Mouse (Mus musculus) CH12.LX (cell line): ENCODE measurements at regions not wholly inside any gene's neighbourhood (a gene's known extent, or its start where the extent isn't known, plus 50 kb on each side); places are given as distances from the start of the nearest gene placed in this dataset.

Experiments used
- DNase-seq: peaks from one replicate; pipeline ENCODE4 v3.0.0-alpha.2; 2013; ENCODE audit errors: extremely low read depth
- H3K27ac ChIP-seq: 2 replicates; pipeline ENCODE4 v1.5.1; 2012; ENCODE audit warnings: low read depth, mild to moderate bottlenecking, control low read depth, moderate library complexity; ENCODE audit not compliant: insufficient read depth
- H3K27me3 ChIP-seq: replicated peaks from 2 replicates; pipeline ENCODE3; 2012; ENCODE audit warnings: inconsistent platforms
- H3K36me3 ChIP-seq, 2 experiments: replicated peaks in 1 of 2; 2 replicates each; pipeline versions ENCODE3 to v1.6.1; 2012; ENCODE audit warnings: inconsistent platforms in 1 of 2, low read length in 1 of 2, mild to moderate bottlenecking in 1 of 2, mixed read lengths in 1 of 2, moderate library complexity in 1 of 2; ENCODE audit not compliant: control insufficient read depth in 1 of 2, insufficient read depth in 1 of 2
- H3K4me1 ChIP-seq, 2 experiments: 2 replicates each; pipeline ENCODE4 v1.6.1; 2012; ENCODE audit warnings: inconsistent platforms in 1 of 2, moderate library complexity in 1 of 2; ENCODE audit not compliant: insufficient read depth in 2 of 2, control insufficient read depth in 1 of 2
- H3K4me2 ChIP-seq: 2 replicates; pipeline ENCODE4 v1.6.1; 2012; ENCODE audit warnings: low read depth, mild to moderate bottlenecking, control low read depth; ENCODE audit not compliant: poor library complexity, insufficient read depth, severe bottlenecking
- H3K4me3 ChIP-seq, 3 experiments: fragments of 150-350 bp in 1 of 3; sonication (generic) in 1 of 3; replicated peaks in 1 of 3; 2 replicates each; pipeline versions ENCODE3 to v1.5.1; 2011 to 2012; ENCODE audit warnings: low read depth in 2 of 3, low read length in 2 of 3, mild to moderate bottlenecking in 2 of 3, moderate library complexity in 2 of 3, control low read depth in 1 of 3, improper control_type of control experiment in 1 of 3, inconsistent platforms in 1 of 3, mixed read lengths in 1 of 3; ENCODE audit not compliant: poor library complexity in 1 of 3
- H3K79me2 ChIP-seq: replicated peaks from 2 replicates; pipeline ENCODE4 v1.6.1; 2012; ENCODE audit warnings: mild to moderate bottlenecking, moderate library complexity; ENCODE audit not compliant: control insufficient read depth, poor library complexity, insufficient read depth, severe bottlenecking; ENCODE audit errors: extremely low read depth
- H3K9ac ChIP-seq: 2 replicates; pipeline ENCODE4 v1.6.1; 2012; ENCODE audit warnings: low read depth, mild to moderate bottlenecking, control low read depth, moderate library complexity; ENCODE audit not compliant: insufficient read depth
- H3K9me3 ChIP-seq: replicated peaks from 2 replicates; pipeline ENCODE3; 2012; ENCODE audit warnings: low read length, inconsistent platforms, mixed read lengths
- BHLHE40 ChIP-seq: IDR thresholded peaks from 2 replicates; pipeline ENCODE4 v1.6.1; 2011; ENCODE audit warnings: mild to moderate bottlenecking, low read depth, low read length, improper control_type of control experiment
- CHD1 ChIP-seq: IDR thresholded peaks from 2 replicates; pipeline ENCODE4 v1.6.1; 2012; ENCODE audit warnings: low read depth, low read length, improper control_type of control experiment, inconsistent platforms
- CTCF ChIP-seq, 2 experiments: IDR thresholded peaks in 1 of 2; conservative IDR thresholded peaks in 1 of 2; 2 replicates each; pipeline ENCODE4 v1.5.1; 2011 to 2012; ENCODE audit warnings: low read depth in 2 of 2, low read length in 2 of 2, improper control_type of control experiment in 1 of 2, inconsistent platforms in 1 of 2, mild to moderate bottlenecking in 1 of 2, moderate library complexity in 1 of 2
- ELF1 ChIP-seq: IDR thresholded peaks from 2 replicates; pipeline ENCODE4 v1.6.1; 2014; ENCODE audit warnings: low read depth, mild to moderate bottlenecking, inconsistent platforms, low read length, improper control_type of control experiment
- EP300 ChIP-seq: IDR thresholded peaks from 2 replicates; pipeline ENCODE4 v1.6.1; 2011; ENCODE audit warnings: low read length, improper control_type of control experiment
- ETS1 ChIP-seq: conservative IDR thresholded peaks from 2 replicates; pipeline ENCODE4 v1.6.1; 2012; ENCODE audit warnings: low read depth, mild to moderate bottlenecking, inconsistent platforms, low read length, improper control_type of control experiment, moderate library complexity
- GABPA ChIP-seq: IDR thresholded peaks from 2 replicates; pipeline ENCODE4 v1.6.1; 2012; ENCODE audit warnings: low read depth, low read length, improper control_type of control experiment, inconsistent platforms; ENCODE audit not compliant: insufficient replicate concordance
- HCFC1 ChIP-seq: IDR thresholded peaks from 2 replicates; pipeline ENCODE4 v1.6.1; 2012; ENCODE audit warnings: low read depth, mild to moderate bottlenecking, inconsistent platforms, low read length, improper control_type of control experiment
- IRF4 ChIP-seq: IDR thresholded peaks from 2 replicates; pipeline ENCODE4 v1.6.1; 2014; ENCODE audit warnings: low read depth, mild to moderate bottlenecking, inconsistent platforms, low read length, improper control_type of control experiment
- JUN ChIP-seq: IDR thresholded peaks from 2 replicates; pipeline ENCODE4 v1.6.1; 2011; ENCODE audit warnings: low read depth, mild to moderate bottlenecking, low read length, improper control_type of control experiment, moderate library complexity; ENCODE audit not compliant: insufficient read depth
- JUND ChIP-seq: conservative IDR thresholded peaks from 2 replicates; pipeline ENCODE4 v1.6.1; 2011; ENCODE audit warnings: low read depth, low read length, improper control_type of control experiment
- MAX ChIP-seq: IDR thresholded peaks from 2 replicates; pipeline ENCODE4 v1.6.1; 2011; ENCODE audit warnings: low read length, improper control_type of control experiment
- MEF2A ChIP-seq: IDR thresholded peaks from 2 replicates; pipeline ENCODE4 v1.6.1; 2014; ENCODE audit warnings: low read depth, mild to moderate bottlenecking, inconsistent platforms, low read length, improper control_type of control experiment, borderline replicate concordance
- MXI1 ChIP-seq: IDR thresholded peaks from 2 replicates; pipeline ENCODE4 v1.6.1; 2011; ENCODE audit warnings: mild to moderate bottlenecking, low read depth, low read length, improper control_type of control experiment
- MYC ChIP-seq: IDR thresholded peaks from 2 replicates; pipeline ENCODE4 v1.6.1; 2011; ENCODE audit warnings: low read depth, mild to moderate bottlenecking, improper control_type of control experiment, low read length
- PAX5 ChIP-seq: IDR thresholded peaks from 2 replicates; pipeline ENCODE4 v1.6.1; 2012; ENCODE audit warnings: low read length, inconsistent platforms, mixed read lengths
- RAD21 ChIP-seq: IDR thresholded peaks from 2 replicates; pipeline ENCODE4 v1.6.1; 2011; ENCODE audit warnings: low read depth, mild to moderate bottlenecking, low read length, improper control_type of control experiment, moderate library complexity
- RCOR1 ChIP-seq: conservative IDR thresholded peaks from 2 replicates; pipeline ENCODE4 v1.6.1; 2012; ENCODE audit warnings: low read depth, mild to moderate bottlenecking, inconsistent platforms, low read length, improper control_type of control experiment
- SIN3A ChIP-seq: IDR thresholded peaks from 2 replicates; pipeline ENCODE4 v1.6.1; 2012; ENCODE audit warnings: low read length, improper control_type of control experiment, inconsistent platforms
- SMC3 ChIP-seq: IDR thresholded peaks from 2 replicates; pipeline ENCODE4 v1.6.1; 2011; ENCODE audit warnings: low read depth, low read length, improper control_type of control experiment
- TCF12 ChIP-seq: IDR thresholded peaks from 2 replicates; pipeline ENCODE4 v1.6.1; 2014; ENCODE audit warnings: low read depth, mild to moderate bottlenecking, inconsistent platforms, low read length, improper control_type of control experiment
- UBTF ChIP-seq: IDR thresholded peaks from 2 replicates; pipeline ENCODE4 v1.6.1; 2012; ENCODE audit warnings: low read depth, mild to moderate bottlenecking, inconsistent platforms, low read length, improper control_type of control experiment, moderate library complexity
- ZC3H11A ChIP-seq: IDR thresholded peaks from 2 replicates; pipeline ENCODE4 v1.6.1; 2012; ENCODE audit warnings: low read depth, mild to moderate bottlenecking, inconsistent platforms, low read length, improper control_type of control experiment
- ZKSCAN1 ChIP-seq: IDR thresholded peaks from 2 replicates; pipeline ENCODE4 v1.6.1; 2012; ENCODE audit warnings: low read depth, inconsistent platforms, low read length, improper control_type of control experiment, borderline replicate concordance
- ZMIZ1 ChIP-seq: IDR thresholded peaks from 2 replicates; pipeline ENCODE4 v1.6.1; 2012; ENCODE audit warnings: low read depth, mild to moderate bottlenecking, inconsistent platforms, low read length, improper control_type of control experiment
- dilution Hi-C: fragments of 300-500 bp; cut with MboI; formaldehyde crosslinking; loops from 2 replicates; pipeline ENCODE4 v1.14.3; 2020; ENCODE audit warnings: low sequenced_read_pairs; ENCODE audit not compliant: extremely low pct_unique_long_range_greater_than_20kb, extremely low pct_ligation_motif_present
- in situ Hi-C: fragments of 300-500 bp; cut with MboI; formaldehyde crosslinking; loops from 3 replicates; pipeline ENCODE4 v1.14.3; 2019; ENCODE audit warnings: low sequenced_read_pairs, low pct_ligation_motif_present, low pct_unique_long_range_greater_than_20kb, mixed read lengths

- Histone ChIP-seq H3K4me2 (no peak overlapping the region; the same call in 1 of the 2 replicates), H3K4me3 (no peak overlapping the region), H3K27ac (no peak overlapping the region), H3K4me1 (no peaks in the 10 kb centered on the region), H3K27me3 (no peaks in the 10 kb centered on the region), H3K36me3 (no peaks in the 10 kb centered on the region), H3K9me3 (no peaks in the 10 kb centered on the region), H3K79me2 (no peaks in the 10 kb centered on the region), H3K9ac (no peak overlapping the region)
- in situ Hi-C loops (no loop called here), dilution Hi-C loops (no loop called here)
- DNase-seq, result no peak
- TF ChIP-seq TCF12 (no peak), MYC (no peak), ELF1 (no peak)
These were observed 435.3 kb upstream of the Kynu start for GRCm38 (mm10) chr2:43119862-43120261.

- Histone ChIP-seq H3K79me2 (no peaks in the 10 kb centered on the region), H3K4me3 (no peak overlapping the region), H3K27me3 (no peaks in the 10 kb centered on the region), H3K4me2 (no peak overlapping the region), H3K36me3 (no peaks in the 10 kb centered on the region), H3K9me3 (no peaks in the 10 kb centered on the region), H3K9ac (no peak overlapping the region), H3K27ac (no peak overlapping the region), H3K4me1 (no peaks in the 10 kb centered on the region)
- no peak for DNase-seq
- in situ Hi-C loops (no loop called here), dilution Hi-C loops (no loop called here)
- TF ChIP-seq GABPA, result no peak
- no peak for TF ChIP-seq PAX5
- TF ChIP-seq MAX, result no peak
- no peak for TF ChIP-seq EP300
- no peak for TF ChIP-seq SMC3
- no peak for TF ChIP-seq IRF4
- TF ChIP-seq BHLHE40, result no peak
- no peak for TF ChIP-seq ETS1
- no peak for TF ChIP-seq MYC
- no peak for TF ChIP-seq ZKSCAN1
- TF ChIP-seq RAD21, result no peak
- no peak for TF ChIP-seq SIN3A
- no peak for TF ChIP-seq RCOR1
- TF ChIP-seq TCF12, result no peak
These were observed 401.6 kb upstream of the Kynu start for GRCm38 (mm10) chr2:43153574-43153973.

- H3K9me3 ChIP-seq, result no peaks in the 10 kb centered on the region
- no peaks in the 10 kb centered on the region for H3K4me1 ChIP-seq
- no peak for DNase-seq
- no peaks in the 10 kb centered on the region for H3K27me3 ChIP-seq
- H3K36me3 ChIP-seq, result no peaks in the 10 kb centered on the region
- H3K4me2 ChIP-seq, result no peak overlapping the region
- H3K4me3 ChIP-seq, result no peak overlapping the region
- no peak overlapping the region for H3K27ac ChIP-seq
- no peaks in the 10 kb centered on the region for H3K79me2 ChIP-seq
- no peak for TF ChIP-seq CTCF (conservative IDR thresholded peaks at IDR 0.05 in 1 of 2, IDR thresholded peaks at IDR 0.05 in 1 of 2; ENCODE audit: low read depth in 2 of 2, low read length in 2 of 2)
- no peak for TF ChIP-seq CHD1
- TF ChIP-seq MEF2A, result no peak
- no peak for TF ChIP-seq MXI1
- no peak for TF ChIP-seq TCF12
- TF ChIP-seq HCFC1, result no peak
- TF ChIP-seq UBTF, result no peak
- TF ChIP-seq JUND, result no peak
- no peak for TF ChIP-seq ZC3H11A
- no peak for TF ChIP-seq ZMIZ1
- no peak for TF ChIP-seq MAX
- no peak for TF ChIP-seq JUN
- no peak overlapping the region for H3K9ac ChIP-seq
- dilution Hi-C loops, result no loop called here
- in situ Hi-C loops, result no loop called here
These were observed 373.0 kb upstream of the Kynu start for GRCm38 (mm10) chr2:43182105-43182504.
